Mouse (Mus musculus): ENCODE results near the gene Sh3gl2. TPM values are rescaled to one million over a fixed set of nuclear protein-coding genes. Genes with fewer than 3 reads are reported as not detected.

Sh3gl2 gene
- polyA plus RNA-seq (2012; rRNA removed), result 0.11 and 0.22 TPM in 2 replicates

DNA sequence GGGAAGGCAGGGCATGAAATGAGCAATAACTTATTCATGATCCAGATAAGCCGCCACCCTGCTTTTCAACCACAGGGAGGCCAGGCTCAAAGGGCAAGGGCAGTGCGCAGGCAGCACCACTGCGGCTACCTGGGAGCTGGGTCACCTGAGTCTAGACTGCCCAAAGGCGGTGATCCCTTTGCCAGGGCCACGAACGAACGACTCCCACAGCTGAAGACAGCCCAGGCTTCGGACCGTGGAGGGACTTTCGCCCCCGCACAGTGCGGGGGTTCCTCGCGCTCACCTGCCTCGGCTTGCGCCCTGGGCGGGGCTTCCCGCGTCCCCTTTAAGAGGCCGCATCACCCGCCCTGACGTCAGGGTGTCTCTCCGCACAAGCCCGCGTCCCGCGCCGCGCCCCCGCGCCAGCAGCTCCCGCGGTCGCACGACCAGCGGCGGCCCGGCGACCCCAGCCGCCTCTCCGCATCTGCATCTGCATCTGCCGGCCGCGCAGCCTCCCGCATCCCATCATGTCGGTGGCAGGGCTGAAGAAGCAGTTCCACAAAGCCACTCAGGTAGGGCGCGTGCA, at the start of gene Sh3gl2:
Sh3gl2 (plus strand) TSS at position 56 of the 565 bp plus-strand sequence.
- Histone ChIP-seq H3K4me1 (replicated peaks; ENCODE audit: control insufficient read depth, insufficient read depth, low read length) (no peaks in the 10 kb centered on the region), H3K27me3 (ENCODE audit: control insufficient read depth, insufficient read depth, low read length) (no peaks in the 10 kb centered on the region; the same call in 1 of the 2 replicates), H3K36me3 (ENCODE audit: control insufficient read depth, insufficient read depth, low read length) (no peaks in the 10 kb centered on the region), H3K27ac (ENCODE audit: control insufficient read depth, insufficient read depth, low read length) (no peak within 1 kb of the TSS), H3K4me3 (ENCODE audit: control insufficient read depth, insufficient read depth, low read length) (no peak within 1 kb of the TSS)
- TF ChIP-seq CTCF (IDR thresholded peaks at IDR 0.05; ENCODE audit: borderline replicate concordance, control insufficient read depth, extremely low read depth, insufficient read depth, low read length, poor library complexity) (no peak), POLR2A (IDR thresholded peaks at IDR 0.05; ENCODE audit: control insufficient read depth, extremely low read depth, insufficient read depth, low read length, poor library complexity) (no peak)
- DNase-seq, result no peak
- 4% methylated on average over 48 of the region's 48 CpGs for WGBS

DNA sequence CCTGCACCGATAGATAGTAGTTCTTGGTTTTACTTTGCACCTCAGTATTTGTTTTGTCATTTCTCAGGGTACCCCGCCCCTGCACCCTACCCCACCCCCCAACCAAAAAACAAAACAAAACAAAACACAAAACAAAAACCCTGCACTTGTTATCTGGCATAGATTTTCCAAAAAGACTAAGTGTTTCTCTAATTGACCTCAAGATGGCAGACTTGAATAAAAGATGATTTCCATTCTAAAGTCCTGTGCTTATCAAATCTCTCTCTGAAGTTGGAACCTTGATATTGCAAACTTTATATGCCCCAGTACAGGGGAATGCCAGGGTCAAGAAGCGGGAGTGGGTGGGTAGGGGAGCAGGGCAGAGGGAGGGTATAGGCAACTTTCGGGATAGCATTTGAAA, 43.8 kb upstream of the Sh3gl2 start:
- DNase-seq, result no peak
- TF ChIP-seq POLR2A (IDR thresholded peaks at IDR 0.05; ENCODE audit: control insufficient read depth, extremely low read depth, insufficient read depth, low read length, poor library complexity), result no peak
- no peak overlapping the region for H3K4me3 ChIP-seq (ENCODE audit: control insufficient read depth, insufficient read depth, low read length)
- H3K4me1 ChIP-seq (replicated peaks; ENCODE audit: control insufficient read depth, insufficient read depth, low read length), result no peaks in the 10 kb centered on the region
- H3K27ac ChIP-seq (ENCODE audit: control insufficient read depth, insufficient read depth, low read length), result no peak overlapping the region
- no peaks in the 10 kb centered on the region for H3K36me3 ChIP-seq (ENCODE audit: control insufficient read depth, insufficient read depth, low read length)
- WGBS, result 67% methylated on average over 4 of the region's 4 CpGs
- H3K27me3 ChIP-seq (ENCODE audit: control insufficient read depth, insufficient read depth, low read length), result no peaks in the 10 kb centered on the region

DNA sequence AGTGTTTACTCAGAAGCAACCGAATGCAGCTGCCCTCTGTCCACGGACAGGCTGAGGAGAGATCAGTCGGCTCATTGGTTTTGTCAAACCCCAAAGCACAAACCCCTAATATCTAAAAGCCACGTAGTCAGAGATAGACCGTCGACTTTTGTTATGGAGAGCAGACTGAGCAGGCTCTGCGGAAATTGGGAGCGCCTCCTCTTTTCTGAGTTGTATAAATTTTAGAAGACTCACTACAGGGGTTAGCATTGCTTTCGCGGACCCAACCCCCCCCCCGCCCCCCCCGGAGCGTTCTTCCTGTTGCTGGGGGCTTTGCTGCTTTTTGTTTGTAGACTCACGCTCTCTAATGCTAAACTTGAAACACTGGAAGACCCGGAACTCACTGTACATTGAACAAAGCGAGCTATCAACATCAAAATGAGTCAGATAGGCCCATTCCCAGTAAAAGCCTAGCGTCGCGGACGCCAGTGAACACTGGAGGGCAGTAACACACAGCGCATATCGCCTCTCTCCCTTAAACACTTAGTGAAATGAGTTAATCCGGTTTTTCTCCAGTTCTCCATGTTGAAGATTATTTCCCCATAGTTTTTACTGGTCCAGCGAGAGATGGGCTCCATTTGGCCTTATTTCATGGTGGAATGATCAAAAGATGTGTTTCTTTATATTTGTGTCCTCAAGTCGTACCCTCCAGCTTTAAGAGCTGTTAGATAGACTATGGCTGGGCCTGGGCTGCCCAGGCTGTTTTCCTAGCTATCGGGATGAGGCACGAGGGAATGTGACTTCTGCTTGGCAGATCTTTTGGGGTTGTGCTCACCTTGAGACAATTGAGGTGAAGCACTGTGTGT, 42.2 kb upstream of the Sh3gl2 start:
- no peak overlapping the region for H3K27ac ChIP-seq (ENCODE audit: control insufficient read depth, insufficient read depth, low read length)
- H3K4me3 ChIP-seq (ENCODE audit: control insufficient read depth, insufficient read depth, low read length), result no peak overlapping the region
- DNase-seq, result no peak
- TF ChIP-seq POLR2A (IDR thresholded peaks at IDR 0.05; ENCODE audit: control insufficient read depth, extremely low read depth, insufficient read depth, low read length, poor library complexity) (no peak), CTCF (IDR thresholded peaks at IDR 0.05; ENCODE audit: borderline replicate concordance, control insufficient read depth, extremely low read depth, insufficient read depth, low read length, poor library complexity) (no peak)
- H3K4me1 ChIP-seq (replicated peaks; ENCODE audit: control insufficient read depth, insufficient read depth, low read length), result no peaks in the 10 kb centered on the region
- no peaks in the 10 kb centered on the region for H3K36me3 ChIP-seq (ENCODE audit: control insufficient read depth, insufficient read depth, low read length)
- H3K27me3 ChIP-seq (ENCODE audit: control insufficient read depth, insufficient read depth, low read length), result no peaks in the 10 kb centered on the region
- WGBS, result 47% methylated on average over 27 of the region's 27 CpGs

DNA sequence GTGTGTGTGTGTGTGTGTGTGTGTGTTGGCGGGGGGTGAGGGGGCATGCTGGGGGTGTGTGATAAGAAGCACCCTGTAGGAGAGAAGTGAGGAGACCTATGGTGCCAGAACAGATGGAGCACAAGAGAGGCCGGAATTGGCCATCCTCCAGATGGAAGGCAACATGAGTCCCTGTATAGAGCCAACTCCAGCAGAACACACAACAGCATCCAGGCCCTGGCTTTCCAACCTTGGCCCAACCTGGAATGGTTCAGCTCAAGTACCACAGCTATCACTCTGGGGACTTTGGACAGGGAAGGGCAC, 41.7 kb upstream of the Sh3gl2 start:
- TF ChIP-seq CTCF (IDR thresholded peaks at IDR 0.05; ENCODE audit: borderline replicate concordance, control insufficient read depth, extremely low read depth, insufficient read depth, low read length, poor library complexity) (no peak), POLR2A (IDR thresholded peaks at IDR 0.05; ENCODE audit: control insufficient read depth, extremely low read depth, insufficient read depth, low read length, poor library complexity) (no peak)

DNA sequence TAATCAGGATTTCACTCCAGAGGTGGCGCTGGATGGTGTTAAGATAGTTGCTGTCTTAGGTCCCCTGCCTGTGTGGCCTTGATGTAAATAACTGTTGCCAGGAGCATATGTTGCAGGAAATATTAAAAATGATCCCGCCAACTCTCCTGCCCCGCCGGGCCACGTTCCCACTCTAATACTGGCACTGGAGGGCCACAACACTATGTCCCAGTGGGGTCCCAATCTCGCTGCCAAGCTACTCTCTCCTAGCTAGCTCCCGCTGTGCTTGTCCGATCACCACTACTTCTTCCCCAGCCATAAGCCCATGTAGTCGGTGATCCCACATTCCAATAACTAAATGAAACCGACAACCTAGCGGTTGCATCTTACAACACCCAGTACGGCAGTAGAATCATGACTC, 36.9 kb upstream of the Sh3gl2 start:
- WGBS, result 96% methylated on average over 12 of the region's 12 CpGs
- Histone ChIP-seq H3K4me3 (ENCODE audit: control insufficient read depth, insufficient read depth, low read length) (no peak overlapping the region), H3K27ac (ENCODE audit: control insufficient read depth, insufficient read depth, low read length) (no peak overlapping the region), H3K27me3 (ENCODE audit: control insufficient read depth, insufficient read depth, low read length) (no peaks in the 10 kb centered on the region), H3K4me1 (replicated peaks; ENCODE audit: control insufficient read depth, insufficient read depth, low read length) (no peaks in the 10 kb centered on the region), H3K36me3 (ENCODE audit: control insufficient read depth, insufficient read depth, low read length) (no peaks in the 10 kb centered on the region)
- TF ChIP-seq CTCF (IDR thresholded peaks at IDR 0.05; ENCODE audit: borderline replicate concordance, control insufficient read depth, extremely low read depth, insufficient read depth, low read length, poor library complexity) (no peak), POLR2A (IDR thresholded peaks at IDR 0.05; ENCODE audit: control insufficient read depth, extremely low read depth, insufficient read depth, low read length, poor library complexity) (no peak)
- no peak for DNase-seq

More for the DNA sequence above, 41.7 kb upstream of the Sh3gl2 start:
- no peak for DNase-seq
- Histone ChIP-seq H3K4me3 (ENCODE audit: control insufficient read depth, insufficient read depth, low read length) (no peak overlapping the region), H3K27ac (ENCODE audit: control insufficient read depth, insufficient read depth, low read length) (no peak overlapping the region), H3K27me3 (ENCODE audit: control insufficient read depth, insufficient read depth, low read length) (no peaks in the 10 kb centered on the region), H3K4me1 (replicated peaks; ENCODE audit: control insufficient read depth, insufficient read depth, low read length) (no peaks in the 10 kb centered on the region), H3K36me3 (ENCODE audit: control insufficient read depth, insufficient read depth, low read length) (no peaks in the 10 kb centered on the region)
- 96% methylated on average over 2 of the region's 2 CpGs for WGBS

DNA sequence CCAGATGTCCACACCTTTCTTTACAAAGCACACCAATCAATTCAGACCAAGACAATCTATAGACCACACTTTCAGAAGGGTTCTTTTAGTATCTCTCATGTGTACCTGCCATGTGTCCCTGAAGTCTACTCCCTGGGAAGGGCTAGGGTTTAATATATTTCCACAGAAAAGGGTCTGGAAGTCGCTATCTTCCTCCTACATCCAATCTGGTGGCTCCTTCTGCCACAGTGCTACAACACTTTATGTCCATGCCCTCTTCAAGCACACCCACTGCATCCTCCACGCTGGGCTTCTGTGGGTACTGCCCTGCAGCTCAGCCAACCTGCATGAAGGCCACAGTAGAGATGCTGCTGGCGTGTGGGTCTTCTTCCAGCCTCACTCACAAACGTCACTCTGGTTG, 29.5 kb upstream of the Sh3gl2 start:
- Histone ChIP-seq H3K36me3 (ENCODE audit: control insufficient read depth, insufficient read depth, low read length) (no peaks in the 10 kb centered on the region), H3K4me3 (ENCODE audit: control insufficient read depth, insufficient read depth, low read length) (no peak overlapping the region), H3K4me1 (replicated peaks; ENCODE audit: control insufficient read depth, insufficient read depth, low read length) (no peaks in the 10 kb centered on the region), H3K27me3 (ENCODE audit: control insufficient read depth, insufficient read depth, low read length) (no peaks in the 10 kb centered on the region), H3K27ac (ENCODE audit: control insufficient read depth, insufficient read depth, low read length) (no peak overlapping the region)
- TF ChIP-seq CTCF (IDR thresholded peaks at IDR 0.05; ENCODE audit: borderline replicate concordance, control insufficient read depth, extremely low read depth, insufficient read depth, low read length, poor library complexity) (no peak), POLR2A (IDR thresholded peaks at IDR 0.05; ENCODE audit: control insufficient read depth, extremely low read depth, insufficient read depth, low read length, poor library complexity) (no peak)
- DNase-seq, result no peak
- 87% methylated on average over 4 of the region's 4 CpGs for WGBS

Data from thymus, adult 2 months (tissue).